Mouse (Mus musculus): Measurements from ENCODE around the gene Sobp.

DNA sequence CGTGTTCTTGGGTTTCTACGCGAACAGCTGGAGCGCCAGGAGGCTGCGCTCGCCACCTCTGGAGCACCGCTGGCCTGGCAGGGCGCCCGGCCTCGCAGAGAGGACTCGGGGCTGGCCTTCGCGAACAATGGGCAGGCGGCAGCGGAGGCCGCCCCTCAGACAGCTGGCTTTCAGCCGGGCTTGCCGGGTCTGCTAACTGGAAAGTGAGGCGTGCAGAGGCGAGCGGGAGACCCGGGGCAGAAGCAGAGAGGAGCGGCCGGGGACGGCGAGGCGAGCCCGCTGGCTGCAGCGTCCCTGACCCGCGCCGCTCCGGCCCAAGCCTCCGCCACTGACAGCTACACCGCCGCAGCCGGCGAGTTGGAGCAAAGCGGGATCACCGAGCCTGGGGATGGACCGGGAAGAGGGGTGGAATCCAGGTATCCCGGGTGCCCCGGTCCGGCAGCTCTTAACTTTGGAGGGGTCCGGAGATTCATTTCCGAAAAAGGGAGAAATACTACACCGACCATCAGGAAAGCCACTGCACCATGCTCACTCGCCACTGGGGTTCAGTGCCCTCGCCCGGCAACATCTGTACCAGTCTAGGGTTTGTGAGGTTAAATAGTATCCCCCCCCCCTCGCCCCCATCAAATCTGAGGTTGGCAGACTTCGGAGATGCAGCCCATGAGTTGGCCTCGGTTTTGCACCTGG lies 1.0 kb downstream of the Sobp start:
- TF ChIP-seq CTCF (IDR thresholded peaks at IDR 0.05; ENCODE audit: low read depth, low read length) (no peak), GATA1 (IDR thresholded peaks at IDR 0.05; ENCODE audit: borderline replicate concordance, low read length) (no peak), TAL1 (conservative IDR thresholded peaks at IDR 0.05; ENCODE audit: low read depth, low read length) (no peak)
